Mouse (Mus musculus) heart, postnatal 36 days (tissue): Measurements from ENCODE around the gene Spryd7. TPM values are rescaled to one million over a fixed set of nuclear protein-coding genes. Genes with fewer than 3 reads are reported as not detected.
A peak's percentile ranks its signal among the peaks of the same experiment; 100 is the strongest.
"Not testable (repeated sequence)": the region's sequence is repeated elsewhere in the genome, so short reads cannot be mapped to it uniquely, and the experiment has no call there.

Experiments used
- DNase-seq, 2 experiments: peaks; one replicate each; pipeline ENCODE4 v3.0.0; 2021 to 2022
- intact Hi-C: fragments of 180-260 bp; cut with DNase I; formaldehyde crosslinking; loops from one replicate; pipeline ENCODE4 v1.15.1; 2025
- total RNA-seq, 2 experiments: library from RNA; stranded (reverse); gene quantifications; 2 replicates each; pipeline ENCODE4 v1.2.3; 2021

Spryd7 gene
- 10 to 100 TPM; 57.8 to 63.2 TPM for total RNA-seq

- peak; percentile 97 for DNase-seq
- intact Hi-C loops, result loop anchor here (5.0 kb wide), 3 partner anchors 91 to 121 kb away; partner anchors contain the start of gene Kpna3
Observed at GRCm38 (mm10) chr14:61556289-61557147, at the start of gene Spryd7. Gene Spryd7, minus strand, starts transcription at chr14:61556886.

- DNase-seq, intact Hi-C loops: not testable (repeated sequence)
Observed at GRCm38 (mm10) chr14:61606088-61606487, 49.4 kb upstream of the Spryd7 start.

- DNase-seq, result no peak
- intact Hi-C loops, result loop anchor here (5.0 kb wide), 1 partner anchor 33 kb away; no protein-coding TSS in a partner anchor
Observed at GRCm38 (mm10) chr14:61604081-61604480, 47.4 kb upstream of the Spryd7 start.

GRCm38 (mm10) chr14:61603069-61603755 is 46.5 kb upstream of the Spryd7 start:
- no peak for DNase-seq
- intact Hi-C loops, result loop anchor here (5.0 kb wide), 1 partner anchor 34 kb away; no protein-coding TSS in a partner anchor

GRCm38 (mm10) chr14:61601348-61601747 is 44.7 kb upstream of the Spryd7 start:
- intact Hi-C loops, result loop anchor here (5.0 kb wide), 1 partner anchor 36 kb away; no protein-coding TSS in a partner anchor
- DNase-seq, result no peak

GRCm38 (mm10) chr14:61599057-61599806 is 42.5 kb upstream of the Spryd7 start:
- peak; percentile 91 for DNase-seq
- intact Hi-C loops, result loop anchor here (5.0 kb wide), 2 partner anchors 48 to 88 kb away; no protein-coding TSS in a partner anchor

- no peak for DNase-seq
- intact Hi-C loops, result loop anchor here (5.0 kb wide), 2 partner anchors 49 to 89 kb away; no protein-coding TSS in a partner anchor
Observed at GRCm38 (mm10) chr14:61597968-61598367, 41.3 kb upstream of the Spryd7 start, which contains the start of gene Trim13. Gene Trim13, plus strand, starts transcription at chr14:61598247.

GRCm38 (mm10) chr14:61596719-61597426 is 40.2 kb upstream of the Spryd7 start:
- DNase-seq, result no peak

GRCm38 (mm10) chr14:61589288-61590065 is 32.8 kb upstream of the Spryd7 start:
- intact Hi-C loops, result no loop called here
- DNase-seq, result no peak

More at GRCm38 (mm10) chr14:61596719-61597426, 40.2 kb upstream of the Spryd7 start:
- intact Hi-C loops, result loop anchor here (5.0 kb wide), 2 partner anchors 50 to 90 kb away; no protein-coding TSS in a partner anchor

- intact Hi-C loops, result loop anchor here (10.0 kb wide), 1 partner anchor 599 kb away; no protein-coding TSS in a partner anchor
- no peak for DNase-seq
Observed at GRCm38 (mm10) chr14:61575941-61576340, 19.3 kb upstream of the Spryd7 start.

- intact Hi-C loops, result loop anchor here (10.0 kb wide), 1 partner anchor 600 kb away; no protein-coding TSS in a partner anchor
- DNase-seq, result peak; percentile 16 to 38
Observed at GRCm38 (mm10) chr14:61575066-61575465, 18.4 kb upstream of the Spryd7 start.

- no peak for DNase-seq
- intact Hi-C loops, result loop anchor here (5.0 to 10.0 kb wide), 3 partner anchors 75 to 603 kb away; no protein-coding TSS in a partner anchor
Observed at GRCm38 (mm10) chr14:61572131-61572530, 15.4 kb upstream of the Spryd7 start.

GRCm38 (mm10) chr14:61571366-61571765 is 14.7 kb upstream of the Spryd7 start:
- peak; percentile 86 to 93 for DNase-seq
- intact Hi-C loops, result loop anchor here (1.0 to 10.0 kb wide), 6 partner anchors 76 to 885 kb away; partner anchors contain the start of gene Gucy1b2

GRCm38 (mm10) chr14:61569344-61569743 is 12.7 kb upstream of the Spryd7 start:
- intact Hi-C loops, result no loop called here
- no peak for DNase-seq

GRCm38 (mm10) chr14:61566211-61566610 is 9.5 kb upstream of the Spryd7 start:
- intact Hi-C loops, DNase-seq: not testable (repeated sequence)

- intact Hi-C loops, result loop anchor here (5.0 kb wide), 3 partner anchors 87 to 123 kb away; partner anchors contain the start of gene Kpna3
Observed at GRCm38 (mm10) chr14:61559856-61560255, 3.2 kb upstream of the Spryd7 start.

GRCm38 (mm10) chr14:61558901-61559300 is 2.2 kb upstream of the Spryd7 start:
- DNase-seq, result no peak
- intact Hi-C loops, result loop anchor here (5.0 kb wide), 3 partner anchors 88 to 122 kb away; partner anchors contain the start of gene Kpna3

More at GRCm38 (mm10) chr14:61559856-61560255, 3.2 kb upstream of the Spryd7 start:
- DNase-seq, result no peak

GRCm38 (mm10) chr14:61555931-61556288 is 776 bp downstream of the Spryd7 start:
- DNase-seq, result peak in 1 of 2 experiments; percentile 23
- intact Hi-C loops, result loop anchor here (5.0 kb wide), 3 partner anchors 91 to 121 kb away; partner anchors contain the start of gene Kpna3
